ENCODE assay signal across 9 mouse cellular contexts in the genomic region with DNA sequence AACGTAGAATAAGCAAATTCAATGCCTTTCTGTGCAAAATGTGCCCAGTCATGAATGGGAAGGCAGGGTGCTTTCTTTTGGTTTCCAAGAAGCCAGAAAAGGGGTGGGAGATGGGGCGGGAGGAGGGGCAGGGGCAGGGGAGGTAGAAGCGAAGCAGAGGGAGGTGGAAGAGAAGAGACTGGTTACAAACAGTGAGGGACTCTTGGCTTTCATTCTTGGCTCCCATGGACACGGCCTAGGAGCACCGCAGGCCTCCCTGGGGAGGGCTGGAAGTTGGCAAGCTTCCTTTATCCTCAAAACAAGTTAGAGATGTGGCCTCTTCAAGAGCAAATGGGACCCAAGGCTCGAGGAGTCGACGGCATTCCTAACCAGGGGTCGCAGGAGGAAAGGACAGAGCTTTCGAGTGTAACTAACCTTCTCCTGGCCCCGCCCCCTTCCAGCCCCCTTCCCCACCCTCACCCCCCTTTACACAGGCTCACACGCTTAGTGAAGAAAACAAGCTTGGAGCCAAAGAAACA. TPM values are rescaled to one million over a fixed set of nuclear protein-coding genes. Genes with fewer than 3 reads are reported as not detected.
A peak's percentile ranks its signal among the peaks of the same experiment; 100 is the strongest.
DNase-seq lines count a peak whose midpoint lies in the region; ATAC-seq and TF ChIP-seq lines count a peak whose summit lies in the region.
"Had no signal": no experiment of that assay in that cellular context is flagged by ENCODE, and none has a peak within 500 bp of the region (broad histone marks: within the 10 kb centered on the region; RNA-seq: fewer than 3 reads in every experiment).

A gene (plus strand): TSS at position 195 of the 518 bp plus-strand sequence.

- peak within 1 kb of the TSS; percentile 46 for H3K4me2 ChIP-seq in embryonic facial prominence, embryonic 13.5 days
- peak within 1 kb of the TSS; percentile 1 for H3K4me2 ChIP-seq in heart, embryonic 16.5 days (ENCODE audit: low read depth, low read length)
- peak within 1 kb of the TSS; percentile 36; the same call in 1 of the 2 replicates for H3K4me2 ChIP-seq in lung, postnatal 0 days (replicated peaks; ENCODE audit: low read depth, low read length)
- H3K4me2 ChIP-seq: liver, embryonic 15.5 days had no signal

- peak within 1 kb of the TSS; percentile 19; the same call in 1 of the 2 replicates for H3K4me3 ChIP-seq in embryonic facial prominence, embryonic 13.5 days
- no peak within 1 kb of the TSS for H3K4me3 ChIP-seq in heart, embryonic 16.5 days (ENCODE audit: low read length)
- H3K4me3 ChIP-seq in lung, postnatal 0 days (ENCODE audit: low read depth, low read length): no peak within 1 kb of the TSS
- H3K4me3 ChIP-seq: liver, embryonic 15.5 days had no signal

- WGBS in embryonic facial prominence, embryonic 13.5 days: 18% methylated on average over 12 of the region's 12 CpGs
- WGBS in heart, embryonic 16.5 days: 19% methylated on average over 12 of the region's 12 CpGs
- 14% methylated on average over 12 of the region's 12 CpGs for WGBS in lung, postnatal 0 days

- no peaks in the 10 kb centered on the region for H3K27me3 ChIP-seq in embryonic facial prominence, embryonic 13.5 days
- no peaks in the 10 kb centered on the region for H3K27me3 ChIP-seq in heart, embryonic 16.5 days (ENCODE audit: control insufficient read depth, insufficient read depth, low read length)
- H3K27me3 ChIP-seq in lung, postnatal 0 days (replicated peaks; ENCODE audit: insufficient read depth, low read length): no peaks in the 10 kb centered on the region
- H3K27me3 ChIP-seq: liver, embryonic 15.5 days had no signal

- peak within 1 kb of the TSS; percentile 49; the same call in 1 of the 2 replicates for H3K9ac ChIP-seq in embryonic facial prominence, embryonic 13.5 days
- no peak within 1 kb of the TSS for H3K9ac ChIP-seq in heart, embryonic 16.5 days (ENCODE audit: low read length)
- no peak within 1 kb of the TSS for H3K9ac ChIP-seq in lung, postnatal 0 days (replicated peaks; ENCODE audit: low read depth)
- H3K9ac ChIP-seq: liver, embryonic 15.5 days had no signal

- TF ChIP-seq EP300 in lung, postnatal 0 days (IDR thresholded peaks at IDR 0.05): no peak

- 0 out of 2 replicates have a peak, but pooled peaks have one; percentile 33 for ATAC-seq in embryonic facial prominence, embryonic 13.5 days (ENCODE audit: insufficient number of reproducible peaks, insufficient read depth, low FRiP score, low TSS enrichment, low read depth)
- no peak for ATAC-seq in heart, embryonic 16.5 days (replicated peaks; ENCODE audit: extremely low read depth, insufficient read depth, low FRiP score)
- ATAC-seq in lung, postnatal 0 days: peak; percentile 37; the same call in 1 of the 2 replicates
- no peak for ATAC-seq in erythroblast, adult 5-6 weeks (replicated peaks; ENCODE audit: low FRiP score, poor library complexity, severe bottlenecking)

- H3K36me3 ChIP-seq in embryonic facial prominence, embryonic 13.5 days: no peaks in the 10 kb centered on the region
- H3K36me3 ChIP-seq in heart, embryonic 16.5 days (ENCODE audit: control insufficient read depth, insufficient read depth): no peaks in the 10 kb centered on the region
- no peaks in the 10 kb centered on the region for H3K36me3 ChIP-seq in lung, postnatal 0 days (ENCODE audit: insufficient read depth, low read length)
- H3K36me3 ChIP-seq: liver, embryonic 15.5 days had no signal

- no peaks in the 10 kb centered on the region for H3K9me3 ChIP-seq in embryonic facial prominence, embryonic 13.5 days
- H3K9me3 ChIP-seq in heart, embryonic 16.5 days (replicated peaks; ENCODE audit: control insufficient read depth, low read length): no peaks in the 10 kb centered on the region
- H3K9me3 ChIP-seq in lung, postnatal 0 days (ENCODE audit: low read length): no peaks in the 10 kb centered on the region
- H3K9me3 ChIP-seq: liver, embryonic 15.5 days had no signal

- 0 out of 2 replicates have a peak, but pooled peaks cover 11% of the 10 kb centered on the region for H3K4me1 ChIP-seq in embryonic facial prominence, embryonic 13.5 days
- peaks cover 2% of the 10 kb centered on the region; the same call in 1 of the 2 replicates for H3K4me1 ChIP-seq in heart, embryonic 16.5 days (ENCODE audit: control insufficient read depth, insufficient read depth, low read length)
- H3K4me1 ChIP-seq in lung, postnatal 0 days (ENCODE audit: insufficient read depth, low read depth, low read length): no peaks in the 10 kb centered on the region
- H3K4me1 ChIP-seq: liver, embryonic 15.5 days had no signal

- peak within 1 kb of the TSS; percentile 7; the same call in 1 of the 2 replicates for H3K27ac ChIP-seq in embryonic facial prominence, embryonic 13.5 days
- no peak within 1 kb of the TSS for H3K27ac ChIP-seq in heart, embryonic 16.5 days (ENCODE audit: low read length)
- no peak within 1 kb of the TSS for H3K27ac ChIP-seq in lung, postnatal 0 days (ENCODE audit: low read length)
- H3K27ac ChIP-seq: liver, embryonic 15.5 days had no signal

- peak; percentile 35 for DNase-seq in adrenal gland, adult 2 months
- DNase-seq in adrenal gland, adult 8-10 months: no peak
- DNase-seq in kidney, postnatal 10 days: peak; percentile 63
- DNase-seq in lung, postnatal 0 days (ENCODE audit: low spot score): no peak
- no peak for DNase-seq in spleen, postnatal 36 days (ENCODE audit: low spot score in 2 of 2)

- TF ChIP-seq CTCF in lung, postnatal 0 days (IDR thresholded peaks at IDR 0.05): no peak

RNA-seq across cellular contexts. Expression of the gene that starts here (rescaled TPM):
- under 1 TPM; 0.38 to 0.40 TPM for total RNA-seq in adrenal gland, adult 2 months (2021)
- not detected in 2 replicates for polyA plus RNA-seq in adrenal gland, adult 2 months (2012; rRNA removed)
- total RNA-seq in adrenal gland, adult 8-10 months (2022): 1 to 10 TPM in 1 of 4 experiments, under 1 TPM in 2, not detected in 1; 0.23 to 1.0 (median 0.24) TPM
- 0.72 TPM in 1 of 2 replicates, not detected in the other for polyA plus RNA-seq in embryonic facial prominence, embryonic 13.5 days (2015; fragmentation: Nextera tagmentation; extraction: Ambion mirVana)
- polyA plus RNA-seq in heart, embryonic 16.5 days (2015; fragmentation: Nextera tagmentation; extraction: Ambion mirVana): 0.13 TPM in 1 of 2 replicates, not detected in the other
- polyA plus RNA-seq in lung, postnatal 0 days (2015; fragmentation: Nextera tagmentation; extraction: Ambion mirVana): 0.25 TPM in 1 of 2 replicates, not detected in the other
- not detected in 2 replicates for total RNA-seq in erythroblast, adult 5-6 weeks (2015; ENCODE audit: low replicate concordance)
- not detected in 2 replicates for total RNA-seq in erythroblast, adult 5-6 weeks (2017; ENCODE audit: low replicate concordance)
- polyA plus RNA-seq: liver, embryonic 15.5 days had no signal

Comparison
In these comparisons a context has a peak if more than half of its experiments do, and no peak if none do; other contexts are left out.
1. Peak in DNase-seq in adrenal gland, adult 2 months; RNA of the gene not detected or under 1 TPM.
2. Peak in ATAC-seq, H3K4me3 ChIP-seq, H3K27ac ChIP-seq, H3K9ac ChIP-seq and H3K4me2 ChIP-seq in embryonic facial prominence, embryonic 13.5 days; RNA of the gene not detected or under 1 TPM.
3. Peak in ATAC-seq and H3K4me2 ChIP-seq in lung, postnatal 0 days; RNA of the gene not detected or under 1 TPM.